Mouse (Mus musculus) bone marrow, adult 2 months (tissue): Measurements from ENCODE around the gene Tmem236.

Experiments used
- CTCF ChIP-seq: fragments of 200-500 bp; IDR thresholded peaks from 2 replicates; pipeline ENCODE4 v1.5.1; 2011; ENCODE audit warnings: low read length, control low read depth; ENCODE audit not compliant: control insufficient read depth, insufficient read depth
- POLR2A ChIP-seq: fragments of 200-500 bp; IDR thresholded peaks from 2 replicates; pipeline ENCODE4 v1.6.1; 2011; ENCODE audit warnings: low read depth, mild to moderate bottlenecking, control low read depth, low read length, borderline replicate concordance; ENCODE audit not compliant: control insufficient read depth

GRCm38 (mm10) chr2:14199621-14200020 is 25.3 kb downstream of the Tmem236 start:
- TF ChIP-seq CTCF: no peak
- TF ChIP-seq POLR2A: no peak
